Mouse (Mus musculus) forebrain, embryonic 11.5 days (tissue): Measurements from ENCODE around the gene Pomgnt2. TPM values are rescaled to one million over a fixed set of nuclear protein-coding genes. Genes with fewer than 3 reads are reported as not detected.

Experiments
- ATAC-seq: fragments of 200-750 bp; cut with Nextera tagmentation; replicated peaks from 2 replicates; pipeline ENCODE4 v1.8.0; 2017; ENCODE audit warnings: moderate TSS enrichment; ENCODE audit not compliant: low FRiP score
- DNase-seq: peaks from one replicate; pipeline ENCODE4 v3.0.0-alpha.2; 2017; ENCODE audit warnings: low spot score
- H3K27ac ChIP-seq: fragments of 300-500 bp; sonication (generic); 2 replicates; pipeline ENCODE4 v1.5.1; 2014; ENCODE audit warnings: low read depth, low read length
- H3K27me3 ChIP-seq: fragments of 300-500 bp; sonication (generic); 2 replicates; pipeline ENCODE4 v1.6.1; 2014; ENCODE audit warnings: mild to moderate bottlenecking, low read length, mixed read lengths; ENCODE audit not compliant: control insufficient read depth, insufficient read depth
- H3K36me3 ChIP-seq: fragments of 300-500 bp; sonication (generic); 2 replicates; pipeline ENCODE4 v1.6.1; 2014; ENCODE audit warnings: mild to moderate bottlenecking, low read length, moderate library complexity, mixed read lengths; ENCODE audit not compliant: control insufficient read depth, insufficient read depth
- H3K4me1 ChIP-seq: fragments of 300-500 bp; sonication (generic); replicated peaks from 2 replicates; pipeline ENCODE4 v1.6.1; 2014; ENCODE audit warnings: low read length, mixed read lengths; ENCODE audit not compliant: control insufficient read depth, insufficient read depth
- H3K4me2 ChIP-seq: fragments of 300-500 bp; sonication (generic); 2 replicates; pipeline ENCODE4 v1.6.1; 2014; ENCODE audit warnings: low read depth, mild to moderate bottlenecking, low read length, moderate library complexity, mixed read lengths; ENCODE audit not compliant: severe bottlenecking
- H3K4me3 ChIP-seq: fragments of 300-500 bp; sonication (generic); 2 replicates; pipeline ENCODE4 v1.5.1; 2014; ENCODE audit warnings: low read depth, low read length
- H3K9ac ChIP-seq: fragments of 300-500 bp; sonication (generic); 2 replicates; pipeline ENCODE4 v1.6.1; 2014; ENCODE audit warnings: low read length
- H3K9me3 ChIP-seq: fragments of 300-500 bp; sonication (generic); 2 replicates; pipeline ENCODE4 v1.6.1; 2016; ENCODE audit warnings: low read length, mixed read lengths; ENCODE audit not compliant: control insufficient read depth
- WGBS: fragments of 180-500 bp; shearing (Covaris S2); extraction: QIAGEN DNeasy Blood & Tissue Kit; methylation state at CpG from one replicate; pipeline ENCODE4 v1.1.7; 2014; 5-methylcytosine and 5-hydroxymethylcytosine counted together
- polyA plus RNA-seq: library from polyadenylated mRNA; unstranded; fragments of >200 nt; fragmentation: Nextera tagmentation; extraction: Ambion mirVana; gene quantifications from 2 replicates; pipeline ENCODE4 v1.2.1, GENCODE M21; 2014

Gene Pomgnt2
- polyA plus RNA-seq, 1 experiment from 2014 or later: 12.9 TPM

GRCm38 (mm10) chr9:121984465-121985461 lies 12.1 kb downstream of the Pomgnt2 start:
- DNase-seq: peak; percentile 87
- H3K9ac ChIP-seq: no peak overlapping the region; the same call in 1 of the 2 replicates
- ATAC-seq: no peak
- no peaks in the 10 kb centered on the region for H3K36me3 ChIP-seq
- no peak overlapping the region for H3K27ac ChIP-seq
- peaks cover 4% of the 10 kb centered on the region for H3K4me1 ChIP-seq
- no peaks in the 10 kb centered on the region for H3K27me3 ChIP-seq
- H3K4me3 ChIP-seq: no peak overlapping the region
- WGBS: 74% methylated on average over 15 of the region's 15 CpGs
- no peaks in the 10 kb centered on the region for H3K9me3 ChIP-seq
- no peak overlapping the region for H3K4me2 ChIP-seq

- 54% methylated on average over 15 of the region's 15 CpGs for WGBS
- peak; percentile 81 for DNase-seq
- Histone ChIP-seq H3K4me3 (no peak overlapping the region), H3K27me3 (no peaks in the 10 kb centered on the region), H3K9ac (no peak overlapping the region), H3K9me3 (no peaks in the 10 kb centered on the region), H3K4me1 (no peaks in the 10 kb centered on the region), H3K4me2 (no peak overlapping the region), H3K36me3 (no peaks in the 10 kb centered on the region), H3K27ac (no peak overlapping the region)
- peak; percentile 59 for ATAC-seq
Observed at GRCm38 (mm10) chr9:121983504-121983903, 13.4 kb downstream of the Pomgnt2 start.

- H3K4me2 ChIP-seq: no peak overlapping the region
- H3K9ac ChIP-seq: no peak overlapping the region
- 88% methylated on average over 15 of the region's 15 CpGs for WGBS
- no peaks in the 10 kb centered on the region for H3K27me3 ChIP-seq
- no peaks in the 10 kb centered on the region for H3K4me1 ChIP-seq
- no peaks in the 10 kb centered on the region for H3K36me3 ChIP-seq
- no peak overlapping the region for H3K4me3 ChIP-seq
- DNase-seq: no peak
- no peaks in the 10 kb centered on the region for H3K9me3 ChIP-seq
- ATAC-seq: no peak
- H3K27ac ChIP-seq: no peak overlapping the region
Observed at GRCm38 (mm10) chr9:121982665-121983064, 14.2 kb downstream of the Pomgnt2 start.

GRCm38 (mm10) chr9:121982214-121982613 lies 14.7 kb downstream of the Pomgnt2 start:
- Histone ChIP-seq H3K4me1 (no peaks in the 10 kb centered on the region), H3K9me3 (no peaks in the 10 kb centered on the region), H3K9ac (no peak overlapping the region), H3K36me3 (no peaks in the 10 kb centered on the region), H3K4me2 (no peak overlapping the region), H3K4me3 (no peak overlapping the region), H3K27ac (no peak overlapping the region), H3K27me3 (no peaks in the 10 kb centered on the region)
- DNase-seq: no peak
- WGBS: 95% methylated on average over 22 of the region's 22 CpGs
- ATAC-seq: no peak

DNA sequence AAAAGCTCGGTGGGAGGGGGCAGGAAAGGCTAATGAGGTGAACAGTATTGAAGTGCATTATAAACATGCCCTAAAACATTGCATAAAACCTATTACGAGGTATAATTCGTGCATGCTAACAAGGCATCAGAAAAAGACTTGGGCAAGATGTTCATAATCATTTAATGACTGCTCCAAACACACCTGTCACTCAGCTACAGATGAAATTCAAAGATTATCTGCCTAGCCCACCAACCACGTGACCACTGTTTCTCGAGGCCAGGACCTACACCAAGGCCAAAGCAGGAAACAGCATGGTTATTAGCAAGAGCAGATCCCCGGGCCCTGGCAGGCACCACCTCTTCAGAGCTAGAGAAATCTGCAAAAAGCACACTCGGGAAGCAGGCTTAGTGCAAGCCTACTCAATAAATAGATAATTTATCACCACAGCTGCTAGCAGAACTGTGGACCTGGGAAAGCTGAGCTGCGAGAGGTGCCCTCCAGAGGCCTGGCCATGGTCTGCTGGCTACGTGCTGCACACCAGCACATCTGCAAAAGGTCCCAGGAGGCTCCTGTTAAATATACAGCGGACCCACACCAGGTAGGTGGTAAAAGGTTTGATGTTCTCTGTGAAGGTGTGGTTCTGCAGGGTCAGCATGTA lies 15.3 kb downstream of the Pomgnt2 start:
- Histone ChIP-seq H3K27ac (no peak overlapping the region), H3K4me3 (no peak overlapping the region), H3K9me3 (no peaks in the 10 kb centered on the region), H3K4me1 (no peaks in the 10 kb centered on the region), H3K4me2 (no peak overlapping the region), H3K9ac (no peak overlapping the region), H3K36me3 (no peaks in the 10 kb centered on the region), H3K27me3 (no peaks in the 10 kb centered on the region)
- ATAC-seq: no peak
- no peak for DNase-seq
- WGBS: 86% methylated on average over 10 of the region's 10 CpGs

- no peak overlapping the region for H3K4me3 ChIP-seq
- H3K36me3 ChIP-seq: no peaks in the 10 kb centered on the region
- DNase-seq (no peak), ATAC-seq (no peak)
- H3K4me1 ChIP-seq: no peaks in the 10 kb centered on the region
- H3K9me3 ChIP-seq: no peaks in the 10 kb centered on the region
- no peak overlapping the region for H3K4me2 ChIP-seq
- H3K9ac ChIP-seq: no peak overlapping the region
- H3K27me3 ChIP-seq: no peaks in the 10 kb centered on the region
- WGBS: 87% methylated on average over 9 of the region's 9 CpGs
- no peak overlapping the region for H3K27ac ChIP-seq
Observed at GRCm38 (mm10) chr9:121981046-121981445, 15.9 kb downstream of the Pomgnt2 start.

- H3K36me3 ChIP-seq: no peaks in the 10 kb centered on the region
- H3K4me1 ChIP-seq: no peaks in the 10 kb centered on the region
- no peak overlapping the region for H3K4me3 ChIP-seq
- whole genome bisulfite sequencing: 84% methylated on average over 2 of the region's 2 CpGs
- H3K9ac ChIP-seq: no peak overlapping the region
- H3K27me3 ChIP-seq: no peaks in the 10 kb centered on the region
- DNase-seq: no peak
- no peak for ATAC-seq
- no peak overlapping the region for H3K27ac ChIP-seq
- no peak overlapping the region for H3K4me2 ChIP-seq
- H3K9me3 ChIP-seq: no peaks in the 10 kb centered on the region
Observed at GRCm38 (mm10) chr9:121975321-121975720, 21.6 kb downstream of the Pomgnt2 start.

DNA sequence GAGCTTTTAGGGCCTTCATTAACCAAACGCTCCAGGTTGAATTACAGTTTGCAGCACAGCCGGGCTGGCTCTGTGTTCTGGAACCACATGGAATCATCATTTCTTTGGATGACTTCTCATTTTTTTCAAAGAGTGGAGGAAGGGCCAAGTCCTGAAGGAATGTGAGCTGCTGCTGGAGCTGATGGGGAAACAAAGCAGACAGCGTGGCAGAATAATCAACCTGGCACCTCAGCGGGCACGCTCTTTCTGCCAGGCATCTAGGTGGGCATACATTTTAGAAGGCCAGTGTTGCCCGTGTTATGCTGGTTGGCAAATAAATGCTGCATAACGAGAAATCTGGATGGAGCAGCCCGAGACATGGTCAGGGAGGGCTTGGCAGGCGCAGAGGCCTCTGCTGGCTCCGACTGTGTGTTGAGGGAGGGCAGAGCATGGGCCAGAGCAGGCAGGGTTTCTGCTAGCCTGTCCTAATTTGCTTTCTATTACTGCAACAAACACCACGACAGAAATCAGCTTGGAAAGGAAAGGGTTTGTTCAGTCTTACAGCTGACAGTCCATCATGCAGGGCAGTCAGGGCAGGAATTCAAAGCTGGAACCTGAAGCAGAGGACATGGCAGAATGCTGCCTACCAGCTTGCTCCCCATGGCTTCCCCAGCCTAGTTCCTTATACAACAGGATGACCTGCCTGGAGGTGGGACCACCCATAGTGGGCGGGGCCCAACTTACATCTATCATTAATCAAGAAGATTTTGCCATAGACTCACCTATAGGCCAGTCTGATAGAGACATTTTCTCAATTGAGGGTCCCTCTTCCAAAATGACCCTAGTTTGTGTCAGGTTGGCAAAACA lies 22.5 kb downstream of the Pomgnt2 start:
- H3K27ac ChIP-seq: no peak overlapping the region
- no peaks in the 10 kb centered on the region for H3K27me3 ChIP-seq
- no peaks in the 10 kb centered on the region for H3K9me3 ChIP-seq
- no peaks in the 10 kb centered on the region for H3K4me1 ChIP-seq
- no peaks in the 10 kb centered on the region for H3K36me3 ChIP-seq
- no peak overlapping the region for H3K4me3 ChIP-seq
- DNase-seq: no peak
- WGBS: 83% methylated on average over 12 of the region's 12 CpGs
- no peak for ATAC-seq
- no peak overlapping the region for H3K9ac ChIP-seq
- H3K4me2 ChIP-seq: no peak overlapping the region
